Mouse (Mus musculus) forebrain, embryonic 12.5 days (tissue): ENCODE measurements at regions not wholly inside any gene's neighbourhood (a gene's known extent, or its start where the extent isn't known, plus 50 kb on each side); places are given as distances from the start of the nearest gene placed in this dataset.

ENCODE experiments used
- ATAC-seq: fragments of 200-750 bp; cut with Nextera tagmentation; 2 replicates; pipeline ENCODE4 v1.8.0; 2017; ENCODE audit warnings: moderate TSS enrichment; ENCODE audit not compliant: low FRiP score
- H3K27ac ChIP-seq: fragments of 300-500 bp; sonication (generic); 2 replicates; pipeline ENCODE4 v1.5.1; 2016; ENCODE audit warnings: mild to moderate bottlenecking
- H3K27me3 ChIP-seq: fragments of 300-500 bp; sonication (generic); 2 replicates; pipeline ENCODE4 v1.6.1; 2016; ENCODE audit warnings: mild to moderate bottlenecking
- H3K36me3 ChIP-seq: fragments of 300-500 bp; sonication (generic); replicated peaks from 2 replicates; pipeline ENCODE4 v1.6.1; 2016; ENCODE audit warnings: mild to moderate bottlenecking
- H3K4me1 ChIP-seq: fragments of 300-500 bp; sonication (generic); 2 replicates; pipeline ENCODE4 v1.6.1; 2016
- H3K4me2 ChIP-seq: fragments of 300-500 bp; sonication (generic); 2 replicates; pipeline ENCODE4 v1.6.1; 2016; ENCODE audit warnings: mild to moderate bottlenecking, moderate library complexity
- H3K4me3 ChIP-seq: fragments of 300-500 bp; sonication (generic); replicated peaks from 2 replicates; pipeline ENCODE4 v1.5.1; 2016; ENCODE audit warnings: mild to moderate bottlenecking
- H3K9ac ChIP-seq: fragments of 300-500 bp; sonication (generic); 2 replicates; pipeline ENCODE4 v1.6.1; 2016; ENCODE audit warnings: mild to moderate bottlenecking
- H3K9me3 ChIP-seq: fragments of 300-500 bp; sonication (generic); 2 replicates; pipeline ENCODE4 v1.6.1; 2016
- WGBS: fragments of 180-500 bp; shearing (Covaris S2); methylation state at CpG from one replicate; pipeline ENCODE4 v1.1.7; 2016; 5-methylcytosine and 5-hydroxymethylcytosine counted together

GRCm38 (mm10) chr4:87451251-87451650 lies 221.0 kb upstream of the Slc24a2 start:
- 83% methylated on average over 5 of the region's 5 CpGs for WGBS

GRCm38 (mm10) chr4:87448338-87448737 lies 218.1 kb upstream of the Slc24a2 start:
- WGBS, result 84% methylated on average over 4 of the region's 4 CpGs

More at GRCm38 (mm10) chr4:87451251-87451650, 221.0 kb upstream of the Slc24a2 start:
- no peak overlapping the region for H3K4me2 ChIP-seq
- ATAC-seq, result no peak
- H3K27ac ChIP-seq, result no peak overlapping the region
- H3K36me3 ChIP-seq, result no peaks in the 10 kb centered on the region
- no peak overlapping the region for H3K9ac ChIP-seq
- no peaks in the 10 kb centered on the region for H3K9me3 ChIP-seq
- no peak overlapping the region for H3K4me3 ChIP-seq
- no peaks in the 10 kb centered on the region for H3K4me1 ChIP-seq
- H3K27me3 ChIP-seq, result no peaks in the 10 kb centered on the region

GRCm38 (mm10) chr4:87446856-87447255 lies 216.6 kb upstream of the Slc24a2 start:
- WGBS, result 77% methylated on average over 3 of the region's 3 CpGs
- Histone ChIP-seq H3K36me3 (no peaks in the 10 kb centered on the region), H3K27ac (no peak overlapping the region), H3K4me3 (no peak overlapping the region), H3K27me3 (no peaks in the 10 kb centered on the region), H3K9me3 (no peaks in the 10 kb centered on the region), H3K9ac (no peak overlapping the region), H3K4me1 (no peaks in the 10 kb centered on the region), H3K4me2 (no peak overlapping the region)
- ATAC-seq, result no peak

More at GRCm38 (mm10) chr4:87448338-87448737, 218.1 kb upstream of the Slc24a2 start:
- Histone ChIP-seq H3K27ac (no peak overlapping the region), H3K36me3 (no peaks in the 10 kb centered on the region), H3K4me1 (no peaks in the 10 kb centered on the region), H3K4me2 (no peak overlapping the region), H3K4me3 (no peak overlapping the region), H3K27me3 (no peaks in the 10 kb centered on the region), H3K9me3 (no peaks in the 10 kb centered on the region), H3K9ac (no peak overlapping the region)
- no peak for ATAC-seq

- H3K4me3 ChIP-seq, result no peak overlapping the region
- WGBS, result 94% methylated on average over 4 of the region's 4 CpGs
- H3K4me2 ChIP-seq, result no peak overlapping the region
- ATAC-seq, result no peak
- no peak overlapping the region for H3K27ac ChIP-seq
- H3K9ac ChIP-seq, result no peak overlapping the region
- no peaks in the 10 kb centered on the region for H3K4me1 ChIP-seq
- no peaks in the 10 kb centered on the region for H3K36me3 ChIP-seq
- no peaks in the 10 kb centered on the region for H3K9me3 ChIP-seq
- H3K27me3 ChIP-seq, result no peaks in the 10 kb centered on the region
Observed at GRCm38 (mm10) chr4:87434136-87434535, 203.9 kb upstream of the Slc24a2 start.

- WGBS, result 81% methylated on average over 3 of the region's 3 CpGs
- H3K27ac ChIP-seq, result no peak overlapping the region
Observed at GRCm38 (mm10) chr4:87428374-87428773, 198.1 kb upstream of the Slc24a2 start.

GRCm38 (mm10) chr4:87424066-87424465 lies 193.8 kb upstream of the Slc24a2 start:
- Histone ChIP-seq H3K4me2 (no peak overlapping the region), H3K9me3 (no peaks in the 10 kb centered on the region), H3K4me1 (peaks cover 8% of the 10 kb centered on the region), H3K4me3 (no peak overlapping the region), H3K36me3 (no peaks in the 10 kb centered on the region), H3K9ac (no peak overlapping the region), H3K27ac (no peak overlapping the region), H3K27me3 (no peaks in the 10 kb centered on the region)
- 86% methylated on average over 1 of the region's 1 CpGs for WGBS
- ATAC-seq, result no peak

More at GRCm38 (mm10) chr4:87428374-87428773, 198.1 kb upstream of the Slc24a2 start:
- Histone ChIP-seq H3K4me2 (no peak overlapping the region), H3K9me3 (no peaks in the 10 kb centered on the region), H3K27me3 (no peaks in the 10 kb centered on the region), H3K4me3 (no peak overlapping the region), H3K4me1 (no peaks in the 10 kb centered on the region), H3K9ac (no peak overlapping the region), H3K36me3 (no peaks in the 10 kb centered on the region)
- ATAC-seq, result no peak

GRCm38 (mm10) chr4:87422588-87422987 lies 192.3 kb upstream of the Slc24a2 start:
- ATAC-seq, result 0 out of 2 replicates have a peak, but pooled peaks have one; percentile 46
- no peaks in the 10 kb centered on the region for H3K36me3 ChIP-seq
- WGBS, result 27% methylated on average over 6 of the region's 6 CpGs
- H3K4me1 ChIP-seq, result peaks cover 8% of the 10 kb centered on the region
- H3K27ac ChIP-seq, result no peak overlapping the region
- H3K4me2 ChIP-seq, result no peak overlapping the region
- no peak overlapping the region for H3K4me3 ChIP-seq
- H3K9ac ChIP-seq, result no peak overlapping the region
- H3K9me3 ChIP-seq, result no peaks in the 10 kb centered on the region
- no peaks in the 10 kb centered on the region for H3K27me3 ChIP-seq

GRCm38 (mm10) chr4:87403354-87403753 lies 173.1 kb upstream of the Slc24a2 start:
- no peaks in the 10 kb centered on the region for H3K9me3 ChIP-seq
- H3K4me3 ChIP-seq, result no peak overlapping the region
- no peak for ATAC-seq
- no peak overlapping the region for H3K4me2 ChIP-seq
- H3K9ac ChIP-seq, result no peak overlapping the region
- peaks cover 10% of the 10 kb centered on the region for H3K4me1 ChIP-seq
- no peak overlapping the region for H3K27ac ChIP-seq
- 77% methylated on average over 6 of the region's 6 CpGs for WGBS
- H3K27me3 ChIP-seq, result no peaks in the 10 kb centered on the region
- no peaks in the 10 kb centered on the region for H3K36me3 ChIP-seq

GRCm38 (mm10) chr4:87402173-87402556 lies 171.9 kb upstream of the Slc24a2 start:
- Histone ChIP-seq H3K27me3 (no peaks in the 10 kb centered on the region), H3K9ac (no peak overlapping the region), H3K9me3 (no peaks in the 10 kb centered on the region), H3K4me3 (no peak overlapping the region), H3K36me3 (no peaks in the 10 kb centered on the region), H3K27ac (no peak overlapping the region), H3K4me1 (peaks cover 10% of the 10 kb centered on the region), H3K4me2 (no peak overlapping the region)
- no peak for ATAC-seq
- 59% methylated on average over 7 of the region's 7 CpGs for WGBS

GRCm38 (mm10) chr4:87401316-87402172 lies 171.3 kb upstream of the Slc24a2 start:
- Histone ChIP-seq H3K9ac (no peak overlapping the region), H3K9me3 (no peaks in the 10 kb centered on the region), H3K4me2 (peak overlapping the region; percentile 17), H3K27ac (no peak overlapping the region), H3K4me1 (peaks cover 10% of the 10 kb centered on the region), H3K4me3 (no peak overlapping the region), H3K36me3 (no peaks in the 10 kb centered on the region), H3K27me3 (no peaks in the 10 kb centered on the region)
- peak; percentile 65; the same call in 1 of the 2 replicates for ATAC-seq
- WGBS, result 58% methylated on average over 20 of the region's 20 CpGs

GRCm38 (mm10) chr4:87386835-87387234 lies 156.6 kb upstream of the Slc24a2 start:
- no peak for ATAC-seq
- no peak overlapping the region for H3K27ac ChIP-seq
- no peaks in the 10 kb centered on the region for H3K9me3 ChIP-seq

GRCm38 (mm10) chr4:87386271-87386670 lies 156.0 kb upstream of the Slc24a2 start:
- Histone ChIP-seq H3K36me3 (no peaks in the 10 kb centered on the region), H3K9me3 (no peaks in the 10 kb centered on the region), H3K27ac (no peak overlapping the region), H3K4me2 (no peak overlapping the region), H3K27me3 (no peaks in the 10 kb centered on the region), H3K9ac (no peak overlapping the region), H3K4me3 (no peak overlapping the region), H3K4me1 (peaks cover 16% of the 10 kb centered on the region)
- WGBS, result 22% methylated on average over 9 of the region's 9 CpGs
- ATAC-seq, result no peak

More at GRCm38 (mm10) chr4:87386835-87387234, 156.6 kb upstream of the Slc24a2 start:
- 72% methylated on average over 3 of the region's 3 CpGs for WGBS
- H3K4me2 ChIP-seq, result no peak overlapping the region
- no peak overlapping the region for H3K9ac ChIP-seq
- no peaks in the 10 kb centered on the region for H3K36me3 ChIP-seq
- H3K27me3 ChIP-seq, result no peaks in the 10 kb centered on the region
- no peak overlapping the region for H3K4me3 ChIP-seq
- H3K4me1 ChIP-seq, result peaks cover 16% of the 10 kb centered on the region

GRCm38 (mm10) chr4:87385221-87385739 lies 155.0 kb upstream of the Slc24a2 start:
- Histone ChIP-seq H3K27ac (no peak overlapping the region), H3K9ac (no peak overlapping the region), H3K4me3 (no peak overlapping the region), H3K4me1 (peaks cover 16% of the 10 kb centered on the region), H3K4me2 (no peak overlapping the region), H3K36me3 (no peaks in the 10 kb centered on the region), H3K27me3 (no peaks in the 10 kb centered on the region), H3K9me3 (no peaks in the 10 kb centered on the region)
- 51% methylated on average over 7 of the region's 7 CpGs for WGBS
- no peak for ATAC-seq
